Mouse (Mus musculus) urinary bladder, postnatal 10 days (tissue): ENCODE data around the gene Emg1.
A peak's percentile ranks its signal among the peaks of the same experiment; 100 is the strongest.

Experiments used
- DNase-seq: peaks from one replicate; pipeline ENCODE4 v3.0.0; 2022; ENCODE audit warnings: low spot score

Gene Emg1

GRCm38 (mm10) chr6:124711824-124712782 is at the start of gene Emg1, which contains the start of gene Phb2:
Gene Emg1 (minus strand): TSS chr6:124712178.
Gene Phb2 (plus strand): TSS chr6:124712336.
- peak; percentile 94 for DNase-seq

GRCm38 (mm10) chr6:124759259-124759658 is 47.3 kb upstream of the Emg1 start:
- DNase-seq = no peak

- no peak for DNase-seq
Observed at GRCm38 (mm10) chr6:124758849-124759232, 46.9 kb upstream of the Emg1 start.

- no peak for DNase-seq
Observed at GRCm38 (mm10) chr6:124757909-124758848, 46.2 kb upstream of the Emg1 start.

- DNase-seq = no peak
Observed at GRCm38 (mm10) chr6:124757351-124757880, 45.4 kb upstream of the Emg1 start.

- DNase-seq = peak; percentile 71
Observed at GRCm38 (mm10) chr6:124756652-124757350, 44.8 kb upstream of the Emg1 start.

- no peak for DNase-seq
Observed at GRCm38 (mm10) chr6:124755831-124756595, 44.0 kb upstream of the Emg1 start, which contains the start of the genes Gm45234 and Atn1. Gene Gm45234 (minus strand): TSS chr6:124756021. Gene Atn1 (minus strand): TSS chr6:124756524.

- no peak for DNase-seq
Observed at GRCm38 (mm10) chr6:124755306-124755705, 43.3 kb upstream of the Emg1 start.

GRCm38 (mm10) chr6:124753861-124754260 is 41.9 kb upstream of the Emg1 start:
- DNase-seq = no peak

GRCm38 (mm10) chr6:124750405-124750804 is 38.4 kb upstream of the Emg1 start:
- no peak for DNase-seq

GRCm38 (mm10) chr6:124746654-124747632 is 35.0 kb upstream of the Emg1 start:
- DNase-seq = no peak

- no peak for DNase-seq
Observed at GRCm38 (mm10) chr6:124746296-124746605, 34.3 kb upstream of the Emg1 start.

GRCm38 (mm10) chr6:124745490-124746295 is 33.7 kb upstream of the Emg1 start:
- DNase-seq = peak; percentile 77

- no peak for DNase-seq
Observed at GRCm38 (mm10) chr6:124744755-124745321, 32.9 kb upstream of the Emg1 start.

GRCm38 (mm10) chr6:124743647-124744046 is 31.7 kb upstream of the Emg1 start:
- no peak for DNase-seq

- DNase-seq = no peak
Observed at GRCm38 (mm10) chr6:124742839-124743514, 31.0 kb upstream of the Emg1 start.

GRCm38 (mm10) chr6:124741842-124742241 is 29.9 kb upstream of the Emg1 start:
- no peak for DNase-seq
